Mouse (Mus musculus) thymus, postnatal 25 days (tissue): ENCODE results near the gene Tepp.

Experiments
- DNase-seq: peaks from one replicate; pipeline ENCODE4 v3.0.0; 2022

The Tepp gene

DNA sequence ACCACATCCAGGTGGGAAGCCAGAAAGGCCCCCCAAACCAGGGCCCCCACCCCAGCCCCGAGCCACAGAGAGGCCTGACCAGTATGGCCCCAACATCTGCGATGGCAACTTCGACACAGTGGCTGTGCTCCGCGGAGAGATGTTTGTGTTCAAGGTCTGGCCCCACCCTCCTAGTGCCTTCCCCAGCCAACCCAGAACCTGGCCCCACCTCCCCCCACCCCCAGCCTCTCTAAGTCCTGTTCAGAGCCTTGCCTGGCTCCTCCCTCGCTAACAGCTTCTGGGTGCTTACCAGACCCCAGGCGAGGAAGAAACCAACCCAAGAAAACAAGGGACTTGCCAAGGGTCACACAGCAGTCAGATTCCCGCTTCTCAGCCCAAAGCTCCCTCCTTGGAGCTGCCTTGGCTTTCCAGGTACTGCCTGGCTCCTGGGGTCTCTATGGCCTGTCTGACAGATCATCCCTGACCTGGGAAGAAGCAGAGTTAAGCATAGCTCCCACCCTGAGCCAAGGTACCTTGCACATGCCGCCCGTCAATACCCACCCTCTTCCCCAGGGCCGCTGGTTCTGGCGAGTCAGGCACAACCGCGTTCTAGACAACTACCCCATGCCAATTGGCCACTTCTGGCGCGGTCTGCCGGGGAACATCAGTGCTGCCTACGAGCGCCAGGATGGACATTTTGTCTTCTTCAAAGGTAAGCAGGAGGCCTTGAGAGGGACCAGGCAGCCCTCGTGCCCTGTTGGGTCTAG is 59.4 kb downstream of the Tepp start:
- peak; percentile 67 for DNase-seq

DNA sequence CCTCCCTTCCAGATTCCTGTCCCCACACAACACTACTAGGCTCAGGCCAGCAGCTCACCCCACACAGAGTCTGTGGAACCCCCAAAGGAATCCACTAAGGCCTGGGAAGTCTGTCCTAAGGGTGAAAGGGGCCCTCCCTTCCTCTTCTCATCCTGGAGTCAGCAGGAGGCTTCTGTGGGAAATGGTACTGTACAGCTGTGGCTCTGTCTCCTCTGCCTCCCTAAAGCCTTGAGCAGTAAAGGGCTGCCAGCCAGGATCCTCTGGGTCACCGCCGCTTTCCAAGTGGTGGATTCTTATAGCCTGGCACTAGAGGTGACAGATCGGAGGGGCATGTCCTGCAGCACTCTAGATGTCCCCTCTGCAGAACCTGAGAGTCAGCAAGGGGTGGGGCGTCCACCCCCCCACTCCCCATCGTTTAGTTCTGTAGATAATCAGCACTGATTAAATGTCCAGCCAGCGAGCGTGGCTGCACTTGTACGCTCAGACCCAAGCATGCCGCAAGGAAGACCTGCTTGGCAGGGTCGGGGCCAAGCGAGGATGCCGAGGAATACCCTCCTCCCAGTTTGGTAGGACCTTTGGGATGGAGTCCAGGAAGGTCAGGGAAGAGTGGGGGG is 63.1 kb downstream of the Tepp start:
- no peak for DNase-seq

DNA sequence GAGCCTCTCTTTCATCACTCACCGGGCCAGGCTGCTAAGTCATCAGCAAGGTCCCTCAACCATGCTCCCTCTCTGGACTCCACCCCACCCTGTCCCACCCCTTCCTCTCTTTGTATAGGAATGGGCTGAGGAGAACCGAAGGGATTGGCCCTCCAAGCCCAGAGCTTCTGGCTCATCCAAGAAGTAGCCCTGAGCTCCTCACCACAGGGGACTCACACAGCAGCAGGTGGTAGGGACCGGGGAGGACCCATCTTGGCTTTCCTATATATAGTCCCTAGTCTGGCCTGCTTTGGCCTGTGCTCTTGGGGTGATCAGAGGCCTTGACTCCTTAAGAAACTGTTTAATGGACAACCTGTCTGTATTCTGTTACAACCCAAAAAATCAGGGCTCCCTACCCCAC is 64.1 kb downstream of the Tepp start:
- no peak for DNase-seq

DNA sequence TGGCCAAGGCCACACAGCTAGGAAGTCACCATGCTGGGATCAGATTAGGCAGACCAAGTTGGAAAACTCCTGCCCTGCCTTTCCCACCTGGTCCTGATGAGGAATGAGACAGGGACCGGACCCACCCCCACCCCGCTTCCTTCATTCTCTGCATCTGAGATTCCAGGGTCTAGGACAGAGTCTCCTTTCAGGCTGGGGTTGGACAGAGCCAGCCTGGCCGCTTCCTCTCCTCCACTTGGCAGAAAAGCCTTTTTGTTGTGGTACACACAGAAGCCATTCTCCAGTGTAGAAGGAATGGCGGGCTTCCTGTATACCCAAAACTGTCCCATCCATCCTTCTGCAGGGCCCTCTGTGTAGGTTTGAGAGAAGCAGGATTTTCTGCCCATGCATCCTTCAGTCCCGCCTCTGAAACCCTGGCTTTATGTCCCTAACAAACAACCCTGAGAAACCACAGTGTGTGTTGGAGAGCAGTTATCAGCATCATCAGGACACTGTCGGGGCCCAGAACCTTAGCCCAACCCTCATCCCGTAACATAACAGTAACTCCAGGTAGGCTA is 65.1 kb downstream of the Tepp start:
- no peak for DNase-seq
